Mouse (Mus musculus) small intestine, adult 2 months (tissue): ENCODE data around the gene Rpap1. TPM values are rescaled to one million over a fixed set of nuclear protein-coding genes. Genes with fewer than 3 reads are reported as not detected.

Source experiments
- H3K27ac ChIP-seq: fragments of 200-500 bp; 2 replicates; pipeline ENCODE4 v1.5.1; 2012; ENCODE audit warnings: low read depth, low read length, control low read depth, inconsistent platforms; ENCODE audit not compliant: insufficient read depth
- H3K27me3 ChIP-seq: fragments of 200-500 bp; 2 replicates; pipeline ENCODE4 v1.6.1; 2012; ENCODE audit warnings: mild to moderate bottlenecking, moderate library complexity, low read length, inconsistent platforms; ENCODE audit not compliant: control insufficient read depth, insufficient read depth
- H3K36me3 ChIP-seq: fragments of 200-500 bp; 2 replicates; pipeline ENCODE4 v1.6.1; 2012; ENCODE audit warnings: mild to moderate bottlenecking, low read length, control low read depth, inconsistent platforms; ENCODE audit not compliant: control insufficient read depth, insufficient read depth
- H3K4me1 ChIP-seq: fragments of 200-500 bp; 2 replicates; pipeline ENCODE4 v1.6.1; 2012; ENCODE audit warnings: low read length, inconsistent platforms, mixed read lengths; ENCODE audit not compliant: control insufficient read depth, insufficient read depth, insufficient read length
- H3K4me3 ChIP-seq: fragments of 200-500 bp; 2 replicates; pipeline ENCODE4 v1.5.1; 2012; ENCODE audit warnings: low read depth, mild to moderate bottlenecking, control low read depth, inconsistent platforms, low read length, moderate library complexity
- CTCF ChIP-seq: fragments of 200-500 bp; IDR thresholded peaks from 2 replicates; pipeline ENCODE4 v1.5.1; 2012; ENCODE audit warnings: low read depth, mild to moderate bottlenecking, control low read depth, inconsistent platforms, low read length, moderate library complexity, mixed read lengths; ENCODE audit not compliant: insufficient replicate concordance, insufficient read length; ENCODE audit errors: extremely low read depth
- POLR2A ChIP-seq: fragments of 200-500 bp; IDR thresholded peaks from 2 replicates; pipeline ENCODE4 v1.6.1; 2012; ENCODE audit warnings: low read depth, mild to moderate bottlenecking, control low read depth, inconsistent platforms, low read length, moderate library complexity
- WGBS: fragments of 180-500 bp; shearing (Covaris S2); methylation state at CpG from one replicate; pipeline ENCODE4 v1.1.7; 2018; 5-methylcytosine and 5-hydroxymethylcytosine counted together
- polyA plus RNA-seq: library from polyadenylated mRNA; depleted of rRNA; stranded (reverse); fragments of >200 nt; gene quantifications from 2 replicates; pipeline ENCODE4 v1.2.3, GENCODE M21; 2012

Gene Rpap1
- polyA plus RNA-seq, 1 experiment, result 18.2 TPM

DNA sequence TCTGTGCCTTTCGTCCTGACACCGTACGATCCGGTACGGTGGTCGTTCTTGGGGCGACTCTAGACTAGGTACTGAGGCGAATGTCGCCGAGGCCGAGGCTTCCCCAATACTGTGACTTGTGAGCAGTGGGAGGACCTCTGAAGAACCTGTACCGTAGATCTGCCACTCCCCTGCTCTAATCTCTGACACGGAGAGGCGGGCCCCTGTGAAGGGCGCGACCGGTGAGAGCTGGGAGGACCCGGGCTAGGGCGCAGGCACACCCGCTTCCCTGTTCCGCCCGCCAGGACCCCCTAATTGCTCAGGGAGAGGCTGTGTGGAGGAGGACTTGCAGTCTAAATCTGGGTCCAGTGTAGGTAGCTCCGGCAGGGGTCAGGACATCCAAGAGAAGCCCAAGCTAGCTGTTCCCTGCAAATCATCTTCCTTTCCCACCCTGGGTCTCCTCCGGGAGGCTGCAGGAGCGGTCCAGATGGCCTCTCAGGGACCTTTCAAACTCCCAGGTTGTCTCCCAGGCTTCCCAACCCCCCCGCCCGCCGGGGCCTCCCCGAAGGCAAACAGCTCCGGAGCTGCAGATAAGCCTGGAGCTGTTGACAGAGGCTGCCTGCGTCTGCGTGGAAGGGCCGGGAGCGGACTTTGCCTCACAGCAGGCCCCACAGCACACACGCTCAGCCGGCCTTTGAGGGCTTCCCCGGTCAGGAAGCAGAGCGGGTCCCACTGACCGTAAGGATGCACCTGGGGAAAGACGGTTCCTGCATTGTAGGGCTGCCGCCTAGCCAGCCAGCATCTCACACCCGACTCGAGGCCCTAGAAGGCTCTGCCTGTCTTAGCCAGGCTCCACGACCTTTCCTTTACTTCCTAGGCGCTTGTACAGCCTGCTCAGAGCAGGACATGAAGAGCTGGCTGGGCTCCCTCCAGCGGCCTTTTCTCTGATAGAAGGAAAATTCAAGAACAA is 42.9 kb downstream of the Rpap1 start:
- TF ChIP-seq CTCF (peak; percentile 24; the same call in 1 of the 2 replicates), POLR2A (peak; percentile 74; the same call in 1 of the 2 replicates)
- H3K27me3 ChIP-seq, result no peaks in the 10 kb centered on the region
- H3K27ac ChIP-seq, result peak overlapping the region; percentile 97
- H3K4me1 ChIP-seq, result peaks cover 21% of the 10 kb centered on the region
- WGBS, result 12% methylated on average over 46 of the region's 46 CpGs
- H3K36me3 ChIP-seq, result no peaks in the 10 kb centered on the region; the same call in 1 of the 2 replicates
- H3K4me3 ChIP-seq, result peak overlapping the region; percentile 77

DNA sequence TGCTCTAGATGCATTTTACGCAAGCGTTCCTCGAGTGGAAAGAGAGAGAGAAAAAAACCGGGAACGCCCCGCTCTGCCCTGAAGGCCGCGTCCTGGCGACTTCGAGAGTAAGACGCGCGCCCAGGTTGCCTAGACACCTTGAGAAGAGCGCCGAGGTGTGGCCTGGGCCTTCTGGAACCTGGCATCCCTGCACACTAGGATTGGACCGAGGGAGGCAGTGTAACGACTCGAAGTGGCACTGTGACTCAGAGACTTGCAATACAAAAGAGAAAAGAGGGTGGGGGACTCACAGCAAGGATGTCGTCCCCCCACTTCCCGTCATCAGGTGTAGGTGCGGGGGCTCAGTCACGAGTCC is 43.6 kb downstream of the Rpap1 start:
- H3K4me1 ChIP-seq, result peaks cover 21% of the 10 kb centered on the region
- peak overlapping the region; percentile 77 for H3K4me3 ChIP-seq
- no peak for TF ChIP-seq CTCF
- TF ChIP-seq POLR2A, result no peak
- no peaks in the 10 kb centered on the region for H3K36me3 ChIP-seq
- WGBS, result 16% methylated on average over 22 of the region's 22 CpGs
- peak overlapping the region; percentile 97 for H3K27ac ChIP-seq
- no peaks in the 10 kb centered on the region for H3K27me3 ChIP-seq

DNA sequence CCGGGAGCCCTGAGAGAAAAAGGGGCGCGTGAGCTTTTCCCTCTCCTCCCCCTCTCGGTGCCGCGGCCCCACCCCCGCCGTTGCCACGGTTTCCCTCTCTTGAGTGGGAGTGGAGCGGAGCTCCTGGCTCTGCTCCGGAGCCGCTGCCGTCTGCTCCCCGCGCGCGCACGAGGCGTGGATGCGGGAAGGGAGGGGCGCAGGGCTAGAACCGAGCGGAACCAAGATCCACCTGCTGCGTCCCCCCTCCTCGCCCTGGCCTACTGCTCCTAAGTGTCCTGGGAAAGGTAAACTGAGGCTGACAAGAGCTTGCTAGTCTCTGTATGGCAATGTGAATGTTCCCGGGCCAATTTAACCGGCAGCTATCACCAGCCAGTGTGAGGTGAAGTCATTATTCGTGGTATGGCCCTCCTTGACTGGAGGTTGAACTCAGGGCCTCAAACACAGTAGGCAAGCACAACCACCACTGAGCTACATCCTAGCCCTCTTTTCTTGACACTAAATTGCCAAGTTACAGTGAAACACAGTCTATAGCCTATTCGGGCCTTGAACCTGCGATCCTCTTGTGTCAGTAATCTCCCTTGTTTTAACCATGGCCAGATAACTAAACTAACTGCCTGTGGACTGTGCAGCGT is 44.0 kb downstream of the Rpap1 start:
- Histone ChIP-seq H3K27me3 (no peaks in the 10 kb centered on the region), H3K27ac (peak overlapping the region; percentile 97), H3K36me3 (no peaks in the 10 kb centered on the region), H3K4me3 (peak overlapping the region; percentile 77), H3K4me1 (peaks cover 21% of the 10 kb centered on the region)
- WGBS, result 5% methylated on average over 31 of the region's 31 CpGs
- no peak for TF ChIP-seq CTCF
- TF ChIP-seq POLR2A, result no peak

DNA sequence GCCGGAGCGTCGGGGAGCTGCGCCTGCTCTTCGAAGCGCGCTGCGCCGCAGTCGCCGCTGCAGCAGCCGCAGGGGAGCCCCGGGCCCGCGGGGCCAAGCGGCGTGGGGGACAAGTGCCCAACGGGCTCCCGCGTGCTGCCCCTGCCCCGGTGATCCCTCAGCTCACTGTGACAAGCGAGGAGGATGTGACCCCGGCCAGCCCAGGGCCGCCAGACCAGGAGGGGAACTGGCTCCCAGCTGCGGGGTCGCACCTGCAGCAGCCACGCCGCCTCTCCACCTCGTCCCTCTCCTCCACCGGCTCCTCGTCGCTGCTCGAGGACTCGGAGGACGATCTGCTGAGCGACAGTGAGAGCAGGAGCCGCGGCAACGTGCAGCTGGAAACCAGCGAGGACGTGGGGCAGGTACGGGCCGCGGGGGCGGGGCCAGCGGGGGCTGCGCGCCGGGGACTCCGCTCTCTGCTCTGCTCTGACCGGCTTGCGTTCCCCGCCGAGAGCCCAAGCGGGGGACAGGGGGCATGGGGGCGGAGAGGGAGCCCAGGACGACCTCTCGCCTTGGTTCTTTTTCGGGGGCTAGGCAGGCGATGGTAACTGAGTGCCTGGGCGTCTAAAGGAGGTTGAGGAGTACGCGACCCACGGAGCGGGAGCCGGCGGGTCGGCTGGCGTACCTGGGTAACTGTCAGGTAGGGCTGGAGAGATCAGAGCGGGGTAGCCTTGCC is 44.7 kb downstream of the Rpap1 start:
- under 1% methylated on average over 69 of the region's 70 CpGs for WGBS

DNA sequence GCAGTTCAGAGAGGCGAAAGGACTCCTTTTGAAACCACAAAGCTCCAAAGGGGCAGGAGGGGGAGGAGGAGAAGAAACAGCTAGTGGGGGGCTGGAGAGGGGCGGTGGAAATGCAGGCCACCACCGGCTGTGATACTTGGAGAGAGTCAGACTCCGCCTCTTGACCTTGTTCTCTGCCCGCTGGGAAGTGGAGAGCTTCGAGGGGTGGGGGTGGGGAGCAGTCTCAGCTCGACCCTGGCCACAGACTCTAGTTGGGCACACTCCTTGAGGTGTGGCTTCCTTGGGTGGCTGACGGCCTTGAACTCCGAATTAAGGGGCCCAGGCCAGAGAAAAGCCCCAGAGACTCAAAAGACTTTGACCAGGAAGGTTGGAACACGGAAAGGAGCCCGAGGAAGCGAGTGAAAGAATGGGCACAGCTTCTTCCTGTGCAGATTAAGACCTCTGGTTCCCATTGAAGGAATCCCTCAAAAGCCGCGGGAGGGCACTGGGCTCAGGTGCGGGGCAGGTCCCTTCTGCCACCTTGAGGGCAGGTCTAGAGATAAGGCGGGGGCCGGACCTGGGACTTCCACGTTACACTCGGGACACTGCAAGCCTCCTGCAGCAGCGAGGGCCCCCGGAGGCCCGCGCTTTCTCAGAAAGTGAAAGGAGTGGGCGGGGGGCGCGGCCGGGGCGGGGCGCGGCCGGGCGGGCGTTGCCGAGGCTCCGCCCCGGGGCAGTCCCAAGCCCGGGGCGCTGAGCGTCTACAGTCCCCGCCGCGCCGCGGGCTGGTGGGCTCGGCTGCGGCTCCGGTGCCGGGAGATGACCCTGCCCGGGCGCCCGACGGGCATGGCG is 45.5 kb downstream of the Rpap1 start, which contains the start of gene Itpka:
Itpka (plus strand) TSS at position 757 of the 831 bp plus-strand sequence.
- under 1% methylated on average over 52 of the region's 53 CpGs for WGBS
- H3K27ac ChIP-seq, result peak within 1 kb of the TSS; percentile 97
- no peaks in the 10 kb centered on the region for H3K36me3 ChIP-seq
- H3K4me3 ChIP-seq, result peak within 1 kb of the TSS; percentile 77
- TF ChIP-seq CTCF (0 out of 2 replicates have a peak, but pooled peaks have one; percentile 12), POLR2A (peak; percentile 71; the same call in 1 of the 2 replicates)
- H3K27me3 ChIP-seq, result no peaks in the 10 kb centered on the region
- peaks cover 30% of the 10 kb centered on the region for H3K4me1 ChIP-seq

More for the DNA sequence above, 44.7 kb downstream of the Rpap1 start:
- Histone ChIP-seq H3K4me3 (peak overlapping the region; percentile 77), H3K27ac (peak overlapping the region; percentile 97), H3K27me3 (no peaks in the 10 kb centered on the region), H3K36me3 (no peaks in the 10 kb centered on the region), H3K4me1 (peaks cover 22% of the 10 kb centered on the region)
- TF ChIP-seq POLR2A, result no peak
- no peak for TF ChIP-seq CTCF

DNA sequence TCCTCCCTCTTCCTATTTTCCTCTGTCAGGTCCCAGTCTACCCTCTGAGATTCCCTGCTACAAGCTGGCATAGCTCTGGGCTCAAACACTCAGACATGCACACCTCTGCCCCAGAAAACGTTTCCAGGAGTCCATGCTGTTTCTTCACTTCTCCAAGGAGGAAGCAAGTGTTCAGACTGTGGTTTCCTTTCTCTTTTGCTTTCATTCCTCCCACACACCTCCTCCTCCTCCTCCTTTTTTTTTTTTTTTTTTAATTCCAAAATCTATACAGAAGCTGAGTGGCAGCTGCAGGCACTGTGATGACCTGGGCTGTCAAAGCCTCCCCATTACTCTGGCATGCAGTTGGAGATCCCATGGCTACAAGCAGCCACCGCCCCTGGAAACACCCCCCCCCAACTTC is 46.8 kb downstream of the Rpap1 start:
- Histone ChIP-seq H3K4me1 (peaks cover 27% of the 10 kb centered on the region), H3K27me3 (no peaks in the 10 kb centered on the region)

More for the DNA sequence above, 46.8 kb downstream of the Rpap1 start:
- TF ChIP-seq CTCF, result no peak
- TF ChIP-seq POLR2A, result no peak
- H3K27ac ChIP-seq, result peak overlapping the region; percentile 87
- no peak overlapping the region for H3K4me3 ChIP-seq
- no peaks in the 10 kb centered on the region for H3K36me3 ChIP-seq
- 15% methylated on average over 2 of the region's 2 CpGs for WGBS
